Mouse (Mus musculus): ENCODE results near the gene Gm49601.

- TF ChIP-seq POLR2A (IDR thresholded peaks at IDR 0.05; ENCODE audit: borderline replicate concordance, insufficient read depth, low read length) (no peak), CTCF (IDR thresholded peaks at IDR 0.05; ENCODE audit: borderline replicate concordance, insufficient read depth, low read depth, low read length) (no peak)
Measured at GRCm38 (mm10) chr16:18644485-18644884, 18.3 kb upstream of the Gm49601 start.

Measured in cerebellum, adult 2 months (tissue).